Mouse (Mus musculus) activated CD4-positive, CD25-positive, alpha-beta regulatory T cell, adult 9 weeks (primary cell): Measurements from ENCODE around the gene Vmn2r47. TPM values are rescaled to one million over a fixed set of nuclear protein-coding genes. Genes with fewer than 3 reads are reported as not detected.

ENCODE experiments used
- polyA plus RNA-seq: library from polyadenylated mRNA; unstranded; fragments of 100-300 nt; shearing (Covaris generic); gene quantifications from one replicate; pipeline ENCODE4 v1.2.1, GENCODE M21; 2017

The Vmn2r47 gene
- polyA plus RNA-seq: not detected

DNA sequence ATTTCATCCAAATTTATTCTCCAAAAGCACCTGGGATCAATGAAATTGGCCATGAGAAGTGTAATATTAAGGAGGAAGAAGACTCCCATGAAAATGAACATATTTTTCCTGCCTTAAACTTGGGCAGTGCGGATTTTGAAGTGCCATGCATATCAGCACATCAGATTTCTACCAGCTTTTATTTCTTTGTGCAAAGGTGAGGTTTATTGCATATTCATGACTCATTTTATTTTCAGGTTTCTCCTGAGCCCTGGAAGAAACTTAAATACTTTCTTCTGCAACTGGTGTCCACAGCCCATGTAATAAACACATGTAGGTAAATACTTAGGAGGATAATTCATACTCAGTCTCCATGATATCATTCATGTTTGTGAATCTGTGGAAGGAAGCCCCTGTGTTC lies at the start of gene Vmn2r47:
Gene Vmn2r47 (minus strand): TSS at position 101 of the 400 bp plus-strand sequence.

GRCm38 (mm10) chr7:9770471-9770870 lies 70.7 kb downstream of the Vmn2r47 start, which contains the start of gene Vmn2r46:
Vmn2r46 (minus strand) TSS chr7:9770571.

Other genes starting within 250 kb of the Vmn2r47 start
- not detected for gene Vmn2r46, start 70.8 kb downstream of the Vmn2r47 start, polyA plus RNA-seq
- not detected for gene Vmn2r48, start 112.3 kb upstream of the Vmn2r47 start, polyA plus RNA-seq
- gene Vmn2r49, start 150.9 kb upstream of the Vmn2r47 start, polyA plus RNA-seq: not detected
- not detected for gene Vmn2r50, start 212.0 kb upstream of the Vmn2r47 start, polyA plus RNA-seq